Mouse (Mus musculus) spleen, adult 2 months (tissue): Measurements from ENCODE around the gene Map1lc3a. TPM values are rescaled to one million over a fixed set of nuclear protein-coding genes. Genes with fewer than 3 reads are reported as not detected.

ENCODE experiments used
- DNase-seq, 2 experiments: peaks; one replicate each; pipeline versions ENCODE4 v3.0.0 to v3.0.0-alpha.2; 2012 to 2021; ENCODE audit warnings: low spot score in 2 of 2, low read depth in 1 of 2
- H3K27ac ChIP-seq: fragments of 200-500 bp; 2 replicates; pipeline ENCODE4 v1.5.1; 2012; ENCODE audit warnings: low read length, inconsistent platforms; ENCODE audit not compliant: insufficient read depth
- H3K27me3 ChIP-seq: fragments of 200-500 bp; 2 replicates; pipeline ENCODE4 v1.6.1; 2012; ENCODE audit warnings: mild to moderate bottlenecking, moderate library complexity, low read length, inconsistent platforms; ENCODE audit not compliant: control insufficient read depth, insufficient read depth
- H3K36me3 ChIP-seq: fragments of 200-500 bp; 2 replicates; pipeline ENCODE4 v1.6.1; 2012; ENCODE audit warnings: mild to moderate bottlenecking, low read length, inconsistent platforms; ENCODE audit not compliant: control insufficient read depth, insufficient read depth
- H3K4me1 ChIP-seq: fragments of 200-500 bp; 2 replicates; pipeline ENCODE4 v1.6.1; 2011; ENCODE audit warnings: inconsistent platforms; ENCODE audit not compliant: control insufficient read depth, insufficient read depth, insufficient read length
- H3K4me3 ChIP-seq: fragments of 200-500 bp; 2 replicates; pipeline ENCODE4 v1.5.1; 2011; ENCODE audit warnings: mild to moderate bottlenecking, inconsistent platforms; ENCODE audit not compliant: insufficient read depth, insufficient read length; ENCODE audit errors: extremely low read depth
- CTCF ChIP-seq: fragments of 200-500 bp; IDR thresholded peaks from 2 replicates; pipeline ENCODE4 v1.5.1; 2011; ENCODE audit warnings: mild to moderate bottlenecking, inconsistent platforms; ENCODE audit not compliant: insufficient read depth, insufficient read length, insufficient replicate concordance; ENCODE audit errors: extremely low read depth
- POLR2A ChIP-seq: fragments of 200-500 bp; IDR thresholded peaks from 2 replicates; pipeline ENCODE4 v1.6.1; 2011; ENCODE audit warnings: low read depth, low read length, inconsistent platforms
- WGBS: fragments of 180-500 bp; shearing (Covaris S2); methylation state at CpG from one replicate; pipeline ENCODE4 v1.1.7; 2018; 5-methylcytosine and 5-hydroxymethylcytosine counted together
- polyA plus RNA-seq: library from polyadenylated mRNA; depleted of rRNA; stranded (reverse); fragments of >200 nt; gene quantifications from 2 replicates; pipeline ENCODE4 v1.2.3, GENCODE M21; 2012

Map1lc3a gene
- polyA plus RNA-seq, 1 experiment: 42.7 TPM

- Histone ChIP-seq H3K4me1 (no peaks in the 10 kb centered on the region), H3K4me3 (no peak overlapping the region), H3K27me3 (no peaks in the 10 kb centered on the region), H3K36me3 (no peaks in the 10 kb centered on the region; the same call in 1 of the 2 replicates), H3K27ac (no peak overlapping the region)
- WGBS: 91% methylated on average over 7 of the region's 7 CpGs
- no peak for TF ChIP-seq CTCF
- TF ChIP-seq POLR2A: no peak
- no peak for DNase-seq
These were observed 8.6 kb downstream of the Map1lc3a start for GRCm38 (mm10) chr2:155284647-155285046.

- TF ChIP-seq POLR2A (no peak), CTCF (no peak)
- Histone ChIP-seq H3K36me3 (peaks cover 5% of the 10 kb centered on the region; the same call in 1 of the 2 replicates), H3K27me3 (no peaks in the 10 kb centered on the region), H3K4me1 (no peaks in the 10 kb centered on the region), H3K4me3 (no peak overlapping the region), H3K27ac (no peak overlapping the region)
- WGBS: 86% methylated on average over 6 of the region's 6 CpGs
- DNase-seq: no peak
These were observed 9.6 kb downstream of the Map1lc3a start for GRCm38 (mm10) chr2:155285744-155286143.

GRCm38 (mm10) chr2:155287456-155288250 is 11.6 kb downstream of the Map1lc3a start:
- WGBS: 88% methylated on average over 4 of the region's 4 CpGs
- no peak for DNase-seq
- H3K4me3 ChIP-seq: no peak overlapping the region
- H3K36me3 ChIP-seq: peaks cover 12% of the 10 kb centered on the region
- TF ChIP-seq CTCF (no peak), POLR2A (no peak)
- H3K27ac ChIP-seq: no peak overlapping the region
- no peaks in the 10 kb centered on the region for H3K27me3 ChIP-seq
- no peaks in the 10 kb centered on the region for H3K4me1 ChIP-seq

GRCm38 (mm10) chr2:155290066-155290465 is 14.0 kb downstream of the Map1lc3a start:
- Histone ChIP-seq H3K36me3 (peaks cover 15% of the 10 kb centered on the region), H3K27me3 (no peaks in the 10 kb centered on the region), H3K4me1 (peaks cover 1% of the 10 kb centered on the region; the same call in 1 of the 2 replicates), H3K27ac (no peak overlapping the region), H3K4me3 (no peak overlapping the region)
- TF ChIP-seq CTCF (no peak), POLR2A (no peak)
- DNase-seq: no peak
- 96% methylated on average over 8 of the region's 8 CpGs for WGBS

- H3K36me3 ChIP-seq: peaks cover 16% of the 10 kb centered on the region
- no peaks in the 10 kb centered on the region for H3K27me3 ChIP-seq
- no peak for DNase-seq
- no peak overlapping the region for H3K4me3 ChIP-seq
- TF ChIP-seq POLR2A: no peak
- no peak for TF ChIP-seq CTCF
- WGBS: 89% methylated on average over 2 of the region's 2 CpGs
- H3K27ac ChIP-seq: no peak overlapping the region
- peaks cover 6% of the 10 kb centered on the region; the same call in 1 of the 2 replicates for H3K4me1 ChIP-seq
These were observed 17.3 kb downstream of the Map1lc3a start for GRCm38 (mm10) chr2:155293382-155293781.

GRCm38 (mm10) chr2:155293946-155294345 is 17.8 kb downstream of the Map1lc3a start:
- no peaks in the 10 kb centered on the region for H3K27me3 ChIP-seq
- H3K36me3 ChIP-seq: peaks cover 20% of the 10 kb centered on the region
- no peak for DNase-seq
- no peak overlapping the region for H3K27ac ChIP-seq
- H3K4me1 ChIP-seq: peaks cover 6% of the 10 kb centered on the region; the same call in 1 of the 2 replicates
- WGBS: 91% methylated on average over 4 of the region's 4 CpGs
- TF ChIP-seq CTCF (no peak), POLR2A (no peak)
- H3K4me3 ChIP-seq: no peak overlapping the region

- peak; percentile 19 to 51 for DNase-seq
- peaks cover 17% of the 10 kb centered on the region for H3K36me3 ChIP-seq
- H3K4me3 ChIP-seq: no peak overlapping the region
- H3K27me3 ChIP-seq: no peaks in the 10 kb centered on the region
- WGBS: 52% methylated on average over 6 of the region's 6 CpGs
- TF ChIP-seq CTCF (no peak), POLR2A (no peak)
- peaks cover 6% of the 10 kb centered on the region; the same call in 1 of the 2 replicates for H3K4me1 ChIP-seq
- peak overlapping the region; percentile 23; the same call in 1 of the 2 replicates for H3K27ac ChIP-seq
These were observed 19.4 kb downstream of the Map1lc3a start for GRCm38 (mm10) chr2:155295453-155295852.
